Mouse (Mus musculus): Measurements from ENCODE around the gene Tgfbi.

GRCm38 (mm10) chr13:56601199-56601598 is 8.1 kb upstream of the Tgfbi start:
- TF ChIP-seq CTCF (IDR thresholded peaks at IDR 0.05; ENCODE audit: borderline replicate concordance, control insufficient read depth, extremely low read depth, insufficient read depth, low read length, poor library complexity) (no peak), POLR2A (IDR thresholded peaks at IDR 0.05; ENCODE audit: control insufficient read depth, extremely low read depth, insufficient read depth, low read length, poor library complexity) (no peak)
